Mouse (Mus musculus) liver, embryonic 14.5 days (tissue): Measurements from ENCODE around the gene Rab35. TPM values are rescaled to one million over a fixed set of nuclear protein-coding genes. Genes with fewer than 3 reads are reported as not detected.

Source experiments
- ATAC-seq: fragments of 200-750 bp; cut with Nextera tagmentation; 2 replicates; pipeline ENCODE4 v1.8.0; 2017; ENCODE audit warnings: moderate number of reproducible peaks, mild to moderate bottlenecking, moderate library complexity; ENCODE audit not compliant: insufficient read depth
- DNase-seq, 3 experiments: peaks; one replicate each; pipeline ENCODE4 v3.0.0-alpha.2; 2012 to 2013; ENCODE audit warnings: low read depth in 3 of 3, low spot score in 3 of 3
- H3K27ac ChIP-seq: fragments of 300-500 bp; sonication (generic); 2 replicates; pipeline ENCODE4 v1.5.1; 2014; ENCODE audit warnings: moderate library complexity, mild to moderate bottlenecking, control low read depth, inconsistent platforms
- H3K27me3 ChIP-seq: fragments of 300-500 bp; sonication (generic); 2 replicates; pipeline ENCODE4 v1.6.1; 2014; ENCODE audit warnings: mild to moderate bottlenecking, low read length, moderate library complexity; ENCODE audit not compliant: control insufficient read depth, insufficient read depth
- H3K36me3 ChIP-seq: fragments of 300-500 bp; sonication (generic); replicated peaks from 2 replicates; pipeline ENCODE4 v1.6.1; 2014; ENCODE audit warnings: low read depth; ENCODE audit not compliant: control insufficient read depth, insufficient read depth
- H3K4me1 ChIP-seq, 2 experiments: fragments of 200-500 bp in 1 of 2; fragments of 300-500 bp in 1 of 2; sonication (generic) in 1 of 2; replicated peaks; 2 replicates each; pipeline ENCODE4 v1.6.1; 2012 to 2014; ENCODE audit warnings: antibody characterized with exemption in 1 of 2, inconsistent platforms in 1 of 2, low read length in 1 of 2; ENCODE audit not compliant: control insufficient read depth in 2 of 2, insufficient read depth in 2 of 2
- H3K4me2 ChIP-seq: fragments of 300-500 bp; sonication (generic); 2 replicates; pipeline ENCODE4 v1.6.1; 2014; ENCODE audit warnings: low read depth, mild to moderate bottlenecking, control low read depth, moderate library complexity
- H3K4me3 ChIP-seq, 2 experiments: fragments of 200-500 bp in 1 of 2; fragments of 300-500 bp in 1 of 2; sonication (generic) in 1 of 2; 2 replicates each; pipeline ENCODE4 v1.5.1; 2012 to 2014; ENCODE audit warnings: low read depth in 2 of 2, low read length in 2 of 2, mild to moderate bottlenecking in 2 of 2, control low read depth in 1 of 2, inconsistent platforms in 1 of 2, moderate library complexity in 1 of 2; ENCODE audit not compliant: insufficient read depth in 1 of 2
- H3K9ac ChIP-seq: fragments of 300-500 bp; sonication (generic); replicated peaks from 2 replicates; pipeline ENCODE4 v1.6.1; 2014; ENCODE audit warnings: mild to moderate bottlenecking, control low read depth, moderate library complexity
- H3K9me3 ChIP-seq: fragments of 300-500 bp; sonication (generic); 2 replicates; pipeline ENCODE4 v1.6.1; 2016; ENCODE audit warnings: low read length, mixed read lengths; ENCODE audit not compliant: control insufficient read depth
- CTCF ChIP-seq: IDR thresholded peaks from 2 replicates; pipeline ENCODE4 v1.5.1; 2016; ENCODE audit warnings: antibody characterized with exemption, low read depth, control low read depth
- EP300 ChIP-seq: IDR thresholded peaks from 2 replicates; pipeline ENCODE4 v1.6.1; 2016; ENCODE audit warnings: antibody characterized with exemption, low read depth
- WGBS: fragments of 180-500 bp; shearing (Covaris S2); extraction: QIAGEN DNeasy Blood & Tissue Kit; methylation state at CpG from one replicate; pipeline ENCODE4 v1.1.7; 2014; ENCODE audit not compliant: insufficient replicate concordance; 5-methylcytosine and 5-hydroxymethylcytosine counted together
- polyA plus RNA-seq, 2 experiments: library from polyadenylated mRNA; depleted of rRNA in 1 of 2; stranded (reverse) in 1 of 2; unstranded in 1 of 2; fragments of >200 nt; fragmentation: Nextera tagmentation in 1 of 2; extraction: Ambion mirVana in 1 of 2; gene quantifications; 2 replicates each; pipeline versions ENCODE4 v1.2.1 to v1.2.3; 2012 to 2014

Rab35 gene
- polyA plus RNA-seq, 2 experiments = 14.9 to 28.2 TPM

DNA sequence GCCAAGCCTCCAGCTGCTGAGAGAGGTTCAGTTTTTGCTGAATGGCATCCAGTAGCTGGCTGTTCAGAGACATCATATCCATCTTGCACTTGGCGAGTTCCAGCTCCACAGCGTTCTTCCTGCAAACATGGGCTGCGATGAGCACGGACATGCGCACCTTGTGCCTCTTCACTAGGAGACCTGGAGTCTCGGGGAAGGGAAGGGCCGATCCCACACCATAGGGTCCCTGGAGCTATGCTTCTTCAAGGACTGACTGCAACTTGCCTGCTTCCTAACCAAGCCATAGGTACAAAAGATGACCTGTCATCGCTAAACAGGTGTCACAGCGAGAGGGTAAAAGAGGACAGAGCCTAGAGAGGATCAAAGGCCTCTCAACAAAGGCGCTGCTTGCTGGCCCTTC, 20.1 kb downstream of the Rab35 start:
- no peak overlapping the region for H3K27ac ChIP-seq
- TF ChIP-seq CTCF (no peak), EP300 (no peak)
- no peak overlapping the region for H3K9ac ChIP-seq
- peak overlapping the region; percentile 76 for H3K4me2 ChIP-seq
- no peaks in the 10 kb centered on the region for H3K27me3 ChIP-seq
- peaks cover 6 to 8% of the 10 kb centered on the region in 2 experiments for H3K4me1 ChIP-seq
- peaks cover 3% of the 10 kb centered on the region for H3K36me3 ChIP-seq
- no peaks in the 10 kb centered on the region for H3K9me3 ChIP-seq
- no peak for DNase-seq
- no peak for ATAC-seq
- 87% methylated on average over 10 of the region's 10 CpGs for WGBS
- H3K4me3 ChIP-seq = no peak overlapping the region; a peak in 1 of 4 replicates

DNA sequence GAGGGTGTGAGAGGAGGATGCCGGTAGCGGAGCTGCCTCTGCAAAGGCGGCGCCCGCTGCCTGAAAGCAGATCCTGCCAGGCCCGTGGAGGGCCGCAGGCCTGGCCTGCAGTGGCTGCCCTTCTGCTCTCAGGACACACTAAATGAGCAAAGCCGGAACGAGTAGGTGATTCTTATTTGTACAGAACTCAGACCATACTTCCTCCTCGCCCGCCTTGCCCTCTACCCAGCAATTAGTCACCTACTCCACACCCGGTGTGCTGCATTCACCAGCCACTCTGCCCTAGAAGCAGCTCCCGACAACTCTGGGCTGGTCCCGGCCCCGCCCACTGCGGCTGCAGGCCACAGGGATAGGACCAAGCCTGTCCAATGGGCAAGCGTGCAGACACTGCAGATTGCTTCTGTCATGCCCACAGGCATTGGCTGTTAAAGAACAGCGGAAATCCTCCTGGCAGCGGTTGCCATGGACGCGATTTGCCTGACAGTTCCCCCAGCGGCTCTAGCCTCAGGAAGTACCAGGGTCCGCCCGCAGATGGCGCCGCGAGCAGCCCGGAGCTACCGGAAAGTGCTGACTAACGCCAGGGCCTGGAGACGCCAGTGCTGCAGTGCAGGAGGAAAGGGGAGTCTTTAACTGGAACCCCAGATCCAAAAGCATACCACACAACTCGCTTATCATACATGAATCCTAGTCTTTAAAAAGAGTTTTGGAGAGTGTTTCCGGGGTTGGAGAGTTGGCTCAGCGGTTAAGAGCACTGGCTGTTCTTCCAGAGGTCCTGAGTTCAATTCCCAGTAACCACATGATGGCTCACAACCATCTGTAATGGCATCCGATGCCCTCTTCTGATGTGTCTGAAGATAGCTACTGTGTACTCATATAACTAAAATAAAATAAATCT, 21.2 kb downstream of the Rab35 start:
- TF ChIP-seq CTCF (peak; percentile 99), EP300 (peak; percentile 23; the same call in 1 of the 2 replicates)
- WGBS = 3% methylated on average over 35 of the region's 35 CpGs
- ATAC-seq (peak; percentile 100), DNase-seq (peak; percentile 98 to 99 (median 98))
- Histone ChIP-seq H3K4me1 (peaks cover 6 to 8% of the 10 kb centered on the region in 2 experiments), H3K27me3 (no peaks in the 10 kb centered on the region), H3K36me3 (no peaks in the 10 kb centered on the region), H3K27ac (peak overlapping the region; percentile 64), H3K9me3 (no peaks in the 10 kb centered on the region), H3K4me3 (peak overlapping the region; percentile 45 to 50), H3K9ac (peak overlapping the region; percentile 57), H3K4me2 (peak overlapping the region; percentile 76)

DNA sequence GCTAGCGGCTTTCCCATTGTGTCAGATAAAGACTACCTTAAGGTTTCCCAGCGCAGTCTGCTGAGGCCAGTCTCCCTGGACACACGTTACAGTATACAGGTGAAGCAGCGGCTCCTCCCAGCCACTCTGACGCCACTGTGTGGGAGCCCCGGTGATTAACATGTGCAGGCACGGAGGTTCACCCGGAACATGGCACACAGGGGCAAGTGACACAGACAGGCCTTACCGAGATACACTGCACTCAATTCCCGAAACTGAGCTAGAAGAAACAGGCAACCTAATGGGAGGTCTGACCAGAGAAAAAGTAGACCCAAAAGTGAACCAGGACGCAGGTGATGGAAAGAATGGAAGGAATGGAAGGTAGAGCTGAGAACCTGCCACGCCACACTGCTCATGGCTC, 22.1 kb downstream of the Rab35 start:
- H3K27ac ChIP-seq = no peak overlapping the region
- no peak for DNase-seq
- no peak overlapping the region for H3K4me2 ChIP-seq
- no peaks in the 10 kb centered on the region for H3K9me3 ChIP-seq
- no peak overlapping the region for H3K4me3 ChIP-seq
- WGBS = 80% methylated on average over 12 of the region's 12 CpGs
- H3K4me1 ChIP-seq = peaks cover 6 to 8% of the 10 kb centered on the region in 2 experiments
- no peaks in the 10 kb centered on the region for H3K27me3 ChIP-seq
- no peak for ATAC-seq
- TF ChIP-seq EP300 = no peak
- no peak for TF ChIP-seq CTCF
- no peak overlapping the region for H3K9ac ChIP-seq
- H3K36me3 ChIP-seq = no peaks in the 10 kb centered on the region

- no peak overlapping the region for H3K4me2 ChIP-seq
- no peak overlapping the region for H3K4me3 ChIP-seq
- no peaks in the 10 kb centered on the region for H3K27me3 ChIP-seq
- no peaks in the 10 kb centered on the region for H3K9me3 ChIP-seq
- H3K9ac ChIP-seq = no peak overlapping the region
- ATAC-seq (no peak), DNase-seq (no peak)
- H3K27ac ChIP-seq = no peak overlapping the region
- 50% methylated on average over 6 of the region's 6 CpGs for WGBS
- TF ChIP-seq CTCF (no peak), EP300 (no peak)
- peaks cover 6 to 8% of the 10 kb centered on the region in 2 experiments for H3K4me1 ChIP-seq
- H3K36me3 ChIP-seq = no peaks in the 10 kb centered on the region
These were observed 25.0 kb downstream of the Rab35 start for GRCm38 (mm10) chr5:115656677-115657076.

DNA sequence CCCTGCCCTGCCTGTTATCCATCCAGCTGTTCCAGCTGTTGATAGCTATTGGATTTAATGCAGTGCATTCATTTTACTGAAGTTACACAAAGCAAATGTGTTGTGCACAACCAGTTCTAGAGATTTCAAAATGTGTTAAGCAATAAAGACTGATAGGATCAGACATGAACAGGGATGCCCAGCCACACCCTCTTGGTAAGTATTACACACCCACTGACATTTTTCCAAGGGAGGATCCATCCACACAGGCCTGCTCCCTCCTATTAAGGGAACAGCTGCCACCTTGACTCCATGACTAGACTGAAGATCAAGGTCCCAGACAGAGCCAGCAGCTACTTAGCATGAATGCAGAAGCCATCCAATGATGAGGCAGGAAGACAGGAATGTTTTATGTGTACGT, 25.5 kb downstream of the Rab35 start:
- no peak overlapping the region for H3K4me2 ChIP-seq
- no peaks in the 10 kb centered on the region for H3K27me3 ChIP-seq
- no peak overlapping the region for H3K4me3 ChIP-seq
- TF ChIP-seq EP300 (no peak), CTCF (no peak)
- no peak overlapping the region for H3K27ac ChIP-seq
- 54% methylated on average over 1 of the region's 1 CpGs for WGBS
- no peak overlapping the region for H3K9ac ChIP-seq
- H3K9me3 ChIP-seq = no peaks in the 10 kb centered on the region
- H3K36me3 ChIP-seq = no peaks in the 10 kb centered on the region
- no peak for ATAC-seq
- DNase-seq = no peak
- peaks cover 3 to 4% of the 10 kb centered on the region in 2 experiments for H3K4me1 ChIP-seq
